Mouse (Mus musculus): ENCODE measurements around the gene Cpm. TPM values are rescaled to one million over a fixed set of nuclear protein-coding genes. Genes with fewer than 3 reads are reported as not detected.

The Cpm gene
- total and polyA plus RNA-seq, 3 experiments: 0.04 to 0.31 (median 0.17) TPM

GRCm38 (mm10) chr10:117644429-117644748 lies 15.1 kb downstream of the Cpm start:
- no peak overlapping the region for H3K4me3 ChIP-seq (replicated peaks in 1 of 3; ENCODE audit: low read depth in 2 of 3, low read length in 2 of 3, poor library complexity in 1 of 3)
- TF ChIP-seq UBTF (IDR thresholded peaks at IDR 0.05; ENCODE audit: low read depth, low read length): no peak
- no peak for TF ChIP-seq KAT2A (IDR thresholded peaks at IDR 0.05; ENCODE audit: insufficient replicate concordance, low read length)
- no peak for TF ChIP-seq ETS1 (conservative IDR thresholded peaks at IDR 0.05; ENCODE audit: low read depth, low read length)
- no peak for TF ChIP-seq GABPA (IDR thresholded peaks at IDR 0.05; ENCODE audit: insufficient replicate concordance, low read depth, low read length)
- H3K9ac ChIP-seq (ENCODE audit: insufficient read depth, low read depth): no peak overlapping the region
- in situ Hi-C loops (cut with MboI; ENCODE audit: low pct_ligation_motif_present, low pct_unique_long_range_greater_than_20kb, low sequenced_read_pairs): no loop called here
- H3K27ac ChIP-seq (ENCODE audit: insufficient read depth, low read depth): no peak overlapping the region
- no peak overlapping the region for H3K4me2 ChIP-seq (ENCODE audit: insufficient read depth, low read depth, poor library complexity, severe bottlenecking)
- no peaks in the 10 kb centered on the region for H3K36me3 ChIP-seq (replicated peaks in 1 of 2; ENCODE audit: control insufficient read depth in 1 of 2, insufficient read depth in 1 of 2, low read length in 1 of 2)
- dilution Hi-C loops (cut with MboI; ENCODE audit: extremely low pct_ligation_motif_present, extremely low pct_unique_long_range_greater_than_20kb, low sequenced_read_pairs): no loop called here
- H3K27me3 ChIP-seq (replicated peaks): no peaks in the 10 kb centered on the region
- DNase-seq (ENCODE audit: extremely low read depth): no peak
- H3K4me1 ChIP-seq (ENCODE audit: control insufficient read depth in 1 of 2, insufficient read depth in 2 of 2): peaks cover 8 to 16% of the 10 kb centered on the region in 2 experiments
- H3K79me2 ChIP-seq (replicated peaks; ENCODE audit: control insufficient read depth, extremely low read depth, insufficient read depth, poor library complexity, severe bottlenecking): no peaks in the 10 kb centered on the region
- no peaks in the 10 kb centered on the region for H3K9me3 ChIP-seq (replicated peaks; ENCODE audit: low read length)

- in situ Hi-C loops (cut with MboI; ENCODE audit: low pct_ligation_motif_present, low pct_unique_long_range_greater_than_20kb, low sequenced_read_pairs) (no loop called here), dilution Hi-C loops (cut with MboI; ENCODE audit: extremely low pct_ligation_motif_present, extremely low pct_unique_long_range_greater_than_20kb, low sequenced_read_pairs) (no loop called here)
- H3K27ac ChIP-seq (ENCODE audit: insufficient read depth, low read depth): no peak overlapping the region
- no peak overlapping the region for H3K9ac ChIP-seq (ENCODE audit: insufficient read depth, low read depth)
- H3K36me3 ChIP-seq (replicated peaks in 1 of 2; ENCODE audit: control insufficient read depth in 1 of 2, insufficient read depth in 1 of 2, low read length in 1 of 2): no peaks in the 10 kb centered on the region
- DNase-seq (ENCODE audit: extremely low read depth): no peak
- no peak overlapping the region for H3K4me3 ChIP-seq (replicated peaks in 1 of 3; ENCODE audit: low read depth in 2 of 3, low read length in 2 of 3, poor library complexity in 1 of 3)
- no peaks in the 10 kb centered on the region for H3K27me3 ChIP-seq (replicated peaks)
- H3K4me2 ChIP-seq (ENCODE audit: insufficient read depth, low read depth, poor library complexity, severe bottlenecking): no peak overlapping the region
- H3K4me1 ChIP-seq (ENCODE audit: control insufficient read depth in 1 of 2, insufficient read depth in 2 of 2): peaks cover 8 to 15% of the 10 kb centered on the region in 2 experiments
- no peaks in the 10 kb centered on the region for H3K79me2 ChIP-seq (replicated peaks; ENCODE audit: control insufficient read depth, extremely low read depth, insufficient read depth, poor library complexity, severe bottlenecking)
- TF ChIP-seq MXI1 (IDR thresholded peaks at IDR 0.05; ENCODE audit: low read depth, low read length): no peak
- TF ChIP-seq CHD2 (IDR thresholded peaks at IDR 0.05; ENCODE audit: low read length): no peak
- TF ChIP-seq E2F4 (IDR thresholded peaks at IDR 0.05; ENCODE audit: insufficient replicate concordance, low read depth, low read length): no peak
- no peak for TF ChIP-seq ZMIZ1 (IDR thresholded peaks at IDR 0.05; ENCODE audit: low read depth, low read length)
- no peak for TF ChIP-seq PAX5 (IDR thresholded peaks at IDR 0.05; ENCODE audit: low read length)
- TF ChIP-seq ZC3H11A (IDR thresholded peaks at IDR 0.05; ENCODE audit: low read depth, low read length): no peak
- no peak for TF ChIP-seq USF2 (conservative IDR thresholded peaks at IDR 0.05; ENCODE audit: low read depth, low read length)
- no peak for TF ChIP-seq MAFK (IDR thresholded peaks at IDR 0.05; ENCODE audit: insufficient replicate concordance, low read length)
- TF ChIP-seq HCFC1 (IDR thresholded peaks at IDR 0.05; ENCODE audit: low read depth, low read length): no peak
- TF ChIP-seq ELF1 (IDR thresholded peaks at IDR 0.05; ENCODE audit: low read depth, low read length): no peak
- no peak for TF ChIP-seq MYC (IDR thresholded peaks at IDR 0.05; ENCODE audit: low read depth, low read length)
- TF ChIP-seq UBTF (IDR thresholded peaks at IDR 0.05; ENCODE audit: low read depth, low read length): no peak
- no peak for TF ChIP-seq RAD21 (IDR thresholded peaks at IDR 0.05; ENCODE audit: low read depth, low read length)
- TF ChIP-seq BHLHE40 (IDR thresholded peaks at IDR 0.05; ENCODE audit: low read depth, low read length): no peak
- no peaks in the 10 kb centered on the region for H3K9me3 ChIP-seq (replicated peaks; ENCODE audit: low read length)
These were observed 15.5 kb downstream of the Cpm start for GRCm38 (mm10) chr10:117644828-117645227.
